Mouse (Mus musculus) ovary, postnatal 10 days (tissue): ENCODE results near the gene Mboat2.

Source experiments
- DNase-seq: peaks from one replicate; pipeline ENCODE4 v3.0.0; 2022; ENCODE audit warnings: low spot score

The Mboat2 gene

GRCm38 (mm10) chr12:24830766-24831152, at the start of gene Mboat2:
Mboat2 (plus strand) TSS chr12:24830879.
- DNase-seq: no peak

DNA sequence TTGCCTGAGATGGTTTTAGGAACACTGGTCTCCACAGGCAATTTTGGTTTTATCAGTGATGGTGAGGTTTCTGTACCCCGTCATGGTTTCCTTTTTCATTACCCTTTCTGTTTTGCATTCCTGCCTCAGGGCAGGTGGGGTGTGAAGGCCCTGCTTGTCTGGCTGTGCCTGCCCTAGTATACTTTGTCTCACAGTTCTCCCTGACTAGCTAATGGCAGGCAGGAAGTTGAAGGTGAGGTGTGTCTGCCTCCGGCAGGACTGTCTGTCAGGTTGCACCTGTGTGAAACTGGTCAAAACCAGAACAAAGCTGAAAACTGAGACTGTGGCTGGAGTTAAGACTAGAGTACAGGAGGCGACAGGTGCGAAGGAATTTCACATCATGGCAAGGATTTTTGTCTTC, 46.9 kb upstream of the Mboat2 start:
- DNase-seq: no peak

DNA sequence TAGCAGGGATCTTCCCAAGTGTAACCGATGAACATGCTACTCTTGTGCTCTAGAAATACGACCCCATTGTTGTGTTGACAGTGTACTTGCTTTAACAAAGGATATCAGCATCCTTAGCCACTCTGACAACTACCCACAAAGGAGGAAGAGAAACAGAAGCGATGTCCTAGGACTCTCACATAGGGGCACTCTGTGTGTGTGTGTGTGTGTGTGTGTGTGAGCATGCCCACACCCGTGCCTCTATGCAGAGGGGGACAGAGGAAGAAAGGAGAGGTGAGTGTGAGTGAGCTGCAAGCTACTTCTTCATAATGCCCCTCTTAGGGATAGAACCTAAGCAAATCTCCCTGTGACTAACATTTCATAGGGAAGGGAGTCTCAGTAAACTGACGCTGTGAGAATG, 44.8 kb upstream of the Mboat2 start:
- no peak for DNase-seq

DNA sequence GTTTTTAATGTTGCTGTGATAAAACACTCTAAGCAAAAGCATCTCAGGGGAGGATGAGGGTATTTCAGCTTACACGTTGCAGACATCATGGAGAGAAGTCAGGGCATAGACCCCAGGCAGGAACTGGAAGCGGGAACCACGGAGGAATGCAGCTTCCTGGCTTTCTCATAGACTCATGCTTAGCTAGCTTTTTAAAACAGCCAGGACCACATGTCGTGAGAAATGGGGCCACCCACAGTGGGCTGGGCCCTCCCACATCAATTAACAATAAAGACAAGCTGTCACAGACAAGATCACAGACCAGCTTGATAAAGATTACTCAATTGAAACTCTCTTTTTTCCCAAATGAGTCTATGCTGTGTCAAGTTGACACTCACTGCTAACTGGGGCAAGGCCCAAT, 44.4 kb upstream of the Mboat2 start:
- no peak for DNase-seq

- no peak for DNase-seq
Observed at GRCm38 (mm10) chr12:24789659-24790058, 41.0 kb upstream of the Mboat2 start.

DNA sequence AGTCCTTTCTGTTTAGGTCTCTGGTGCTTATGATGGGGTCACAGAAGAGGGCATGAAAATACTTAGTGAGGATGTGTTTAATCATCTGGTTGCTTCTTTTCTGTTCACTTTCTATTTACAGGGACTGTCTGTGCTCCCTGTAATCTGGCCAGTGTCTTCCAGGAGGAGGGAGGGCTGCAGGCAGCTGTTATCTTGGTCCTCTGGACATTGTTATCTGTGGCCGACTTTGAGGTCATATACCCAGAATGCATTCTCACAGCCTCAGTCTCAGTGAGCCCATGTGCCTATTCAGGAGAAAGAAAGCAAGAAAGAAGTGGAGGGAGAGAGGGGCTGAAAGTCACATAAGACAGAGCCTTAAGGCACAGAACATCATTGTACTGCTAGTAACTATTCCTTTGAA, 19.4 kb upstream of the Mboat2 start:
- DNase-seq: no peak

- no peak for DNase-seq
Observed at GRCm38 (mm10) chr12:24811906-24812305, 18.8 kb upstream of the Mboat2 start.

- DNase-seq: no peak
Observed at GRCm38 (mm10) chr12:24822831-24823230, 7.8 kb upstream of the Mboat2 start.

- DNase-seq: no peak
Observed at GRCm38 (mm10) chr12:24823636-24824354, 6.9 kb upstream of the Mboat2 start.

GRCm38 (mm10) chr12:24830086-24830485, 593 bp upstream of the Mboat2 start:
- no peak for DNase-seq

DNA sequence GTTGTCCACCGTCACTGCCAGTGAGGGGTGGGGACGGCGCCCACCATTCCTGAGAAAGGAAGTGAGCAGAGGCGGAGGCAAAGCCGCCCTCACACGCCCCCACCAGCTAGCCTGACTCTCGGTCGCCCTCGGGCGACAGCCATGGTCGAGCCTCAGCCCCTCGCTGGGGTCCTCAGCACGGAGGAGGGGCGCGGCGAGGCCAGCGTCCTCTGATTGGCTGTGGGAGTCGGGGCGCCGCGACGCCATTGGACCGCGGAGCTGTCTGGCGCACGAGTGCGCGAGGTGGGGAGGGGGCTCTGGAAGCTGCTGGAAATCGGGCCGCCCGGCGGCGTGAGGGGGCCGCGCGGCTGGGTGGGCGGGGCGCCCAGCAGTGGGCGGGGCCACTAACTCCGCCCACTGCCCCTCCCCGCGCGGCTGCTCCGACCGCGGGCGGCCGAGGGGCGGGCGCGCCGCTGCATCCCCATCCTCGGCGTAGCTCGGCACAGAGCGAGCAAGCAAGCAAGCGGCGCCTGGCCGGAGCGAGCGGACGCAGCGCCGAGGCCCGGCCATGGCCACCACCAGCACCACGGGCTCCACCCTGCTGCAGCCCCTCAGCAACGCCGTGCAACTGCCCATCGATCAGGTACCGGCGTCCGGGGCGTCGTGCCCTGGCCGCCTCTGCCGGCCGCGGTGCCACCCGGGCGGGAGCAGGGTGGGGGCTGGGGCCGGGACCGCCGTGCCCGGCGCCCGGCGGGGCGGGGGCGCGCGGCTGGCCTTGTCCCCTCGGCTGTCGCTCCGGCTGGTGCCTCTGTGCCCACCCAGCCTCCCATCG, 679 bp downstream of the Mboat2 start:
- peak; percentile 77 for DNase-seq

DNA sequence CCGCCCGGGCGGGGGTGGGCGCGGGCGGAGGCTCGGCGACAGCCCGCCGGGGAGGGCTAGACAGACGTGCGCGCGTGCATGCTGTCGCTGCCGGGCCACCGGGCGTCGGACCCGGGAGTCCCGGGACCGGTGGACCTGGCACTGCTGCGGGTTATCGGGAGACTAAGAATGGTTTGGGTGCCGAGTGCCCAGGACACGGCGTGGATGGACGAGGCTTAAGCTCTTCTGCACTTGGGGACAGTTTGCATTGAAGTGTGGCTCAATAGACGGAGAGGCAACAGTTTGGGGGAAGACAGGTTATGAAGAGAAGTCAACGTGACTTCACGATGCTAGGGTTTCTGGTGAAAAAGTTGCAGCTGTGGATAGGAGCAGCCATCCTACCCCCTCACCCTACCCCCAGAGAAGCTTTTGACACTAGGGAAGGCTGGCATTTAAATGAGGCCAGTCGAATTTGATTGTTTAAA, 1.3 kb downstream of the Mboat2 start:
- peak; percentile 11 for DNase-seq

DNA sequence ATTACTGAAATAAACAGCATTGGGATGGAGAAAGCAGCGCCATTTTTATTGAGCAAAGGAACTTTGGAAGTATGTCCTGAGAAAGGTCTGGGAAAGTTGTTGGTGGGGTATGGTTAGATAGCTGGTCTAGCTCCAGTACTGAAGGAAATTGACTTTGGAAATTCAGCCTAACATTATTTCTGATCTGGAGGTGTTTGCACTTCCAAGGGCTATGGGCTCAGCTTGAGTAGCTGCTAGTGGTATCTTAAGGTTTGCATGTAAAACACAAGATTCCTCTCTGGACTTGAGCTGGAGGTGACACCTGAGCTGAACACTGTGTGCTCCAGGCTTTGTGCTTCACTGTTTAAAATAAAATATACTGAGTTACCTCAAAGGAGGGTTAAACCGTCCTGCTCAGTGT, 1.8 kb downstream of the Mboat2 start:
- no peak for DNase-seq

GRCm38 (mm10) chr12:24837947-24838346, 7.3 kb downstream of the Mboat2 start:
- DNase-seq: no peak

GRCm38 (mm10) chr12:24841115-24841879, 10.6 kb downstream of the Mboat2 start:
- DNase-seq: no peak

GRCm38 (mm10) chr12:24842299-24842910, 11.7 kb downstream of the Mboat2 start:
- DNase-seq: no peak

DNA sequence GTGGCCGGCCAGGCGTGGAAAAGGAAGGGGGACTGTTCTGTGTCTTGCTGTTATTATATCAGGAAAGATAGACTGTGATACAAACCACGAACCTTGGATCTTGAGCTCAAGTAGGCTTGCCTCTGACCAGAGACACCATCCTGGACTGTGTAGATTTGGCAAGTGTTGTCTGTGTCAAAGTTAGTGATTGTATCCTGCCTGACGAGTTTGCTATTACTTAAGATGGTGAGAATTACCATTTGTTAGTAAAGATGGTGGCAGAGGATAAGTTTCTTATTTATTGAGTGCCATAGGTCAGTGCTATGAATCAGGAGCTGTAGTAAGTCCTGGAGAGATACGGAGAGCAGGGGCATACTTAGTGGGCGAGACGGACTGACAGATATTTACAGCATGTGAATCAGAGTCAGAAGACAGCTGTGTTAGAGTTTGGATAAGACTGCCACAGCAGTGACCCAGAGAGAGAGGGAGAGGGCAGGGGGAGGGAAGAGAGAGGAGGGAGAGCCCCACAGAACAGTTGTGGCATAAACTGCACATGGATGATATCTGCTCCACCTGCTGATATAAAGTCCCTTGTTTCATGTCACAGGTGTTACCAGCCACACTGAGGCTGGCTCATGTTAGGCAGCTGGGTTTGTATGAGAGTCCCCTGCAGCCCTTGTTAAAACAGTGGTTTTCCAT, 12.9 kb downstream of the Mboat2 start:
- no peak for DNase-seq

GRCm38 (mm10) chr12:24845344-24845743, 14.7 kb downstream of the Mboat2 start:
- DNase-seq: no peak

DNA sequence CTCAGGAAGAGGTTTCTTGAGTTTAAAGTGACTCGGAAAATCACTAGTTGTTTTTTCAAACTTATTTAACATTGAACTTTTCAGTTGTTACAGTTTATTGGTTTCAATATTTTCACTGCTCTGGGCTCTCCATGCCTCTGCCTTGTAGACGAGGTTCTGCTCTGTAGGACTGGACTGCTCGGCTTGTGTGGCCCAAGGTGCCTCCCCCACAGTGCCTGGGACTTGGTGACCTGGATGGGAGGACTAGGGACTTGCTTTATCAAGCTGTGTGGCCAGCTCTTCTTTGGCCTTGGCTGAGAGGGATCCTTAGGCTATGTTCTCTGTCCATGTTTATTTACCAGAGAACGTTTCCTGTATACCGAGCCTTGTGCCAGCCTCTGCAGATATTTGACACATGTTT, 17.4 kb downstream of the Mboat2 start:
- no peak for DNase-seq

DNA sequence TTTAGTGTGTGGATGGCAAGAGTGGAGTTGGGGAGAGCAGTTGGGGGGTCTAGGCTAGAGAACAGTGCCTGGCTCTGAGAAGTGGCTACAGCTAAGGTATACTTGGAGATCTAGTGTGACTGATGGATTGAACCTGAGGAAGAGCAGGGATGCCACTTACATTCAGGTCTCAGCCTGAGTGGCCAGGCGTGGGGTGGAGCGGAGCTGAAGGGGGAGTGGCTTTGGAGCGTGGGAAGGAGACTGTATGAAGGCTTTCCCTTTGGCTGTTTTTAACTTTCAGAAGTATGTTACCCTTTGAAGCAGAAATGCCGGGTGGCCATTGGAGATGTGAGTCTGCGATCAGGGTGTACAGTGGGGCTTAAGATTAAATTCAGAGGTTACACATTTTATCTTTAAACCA, 26.7 kb downstream of the Mboat2 start:
- DNase-seq: no peak

GRCm38 (mm10) chr12:24859357-24859756, 28.7 kb downstream of the Mboat2 start:
- no peak for DNase-seq

DNA sequence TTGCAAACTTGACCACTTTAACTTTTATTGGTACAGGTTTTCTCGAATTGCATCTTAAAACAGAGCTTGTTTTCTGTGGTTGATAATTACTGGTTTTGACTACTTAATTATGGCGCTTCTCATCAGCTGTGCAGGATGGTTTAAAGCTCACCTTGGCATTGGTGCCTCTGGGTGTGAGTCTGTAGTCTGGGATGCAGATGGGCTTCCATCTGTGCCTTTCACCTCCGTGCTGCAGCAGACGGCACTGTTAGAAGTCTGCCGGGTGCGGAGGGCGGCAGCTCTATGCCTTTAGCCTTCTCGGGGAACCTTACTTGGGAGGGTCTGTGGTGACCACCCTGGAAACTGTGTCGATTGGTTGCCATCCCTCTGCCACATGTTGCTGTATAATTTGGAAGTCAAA, 29.8 kb downstream of the Mboat2 start:
- no peak for DNase-seq
